10 mouse cellular contexts compared by ENCODE assay signal in the genomic region with DNA sequence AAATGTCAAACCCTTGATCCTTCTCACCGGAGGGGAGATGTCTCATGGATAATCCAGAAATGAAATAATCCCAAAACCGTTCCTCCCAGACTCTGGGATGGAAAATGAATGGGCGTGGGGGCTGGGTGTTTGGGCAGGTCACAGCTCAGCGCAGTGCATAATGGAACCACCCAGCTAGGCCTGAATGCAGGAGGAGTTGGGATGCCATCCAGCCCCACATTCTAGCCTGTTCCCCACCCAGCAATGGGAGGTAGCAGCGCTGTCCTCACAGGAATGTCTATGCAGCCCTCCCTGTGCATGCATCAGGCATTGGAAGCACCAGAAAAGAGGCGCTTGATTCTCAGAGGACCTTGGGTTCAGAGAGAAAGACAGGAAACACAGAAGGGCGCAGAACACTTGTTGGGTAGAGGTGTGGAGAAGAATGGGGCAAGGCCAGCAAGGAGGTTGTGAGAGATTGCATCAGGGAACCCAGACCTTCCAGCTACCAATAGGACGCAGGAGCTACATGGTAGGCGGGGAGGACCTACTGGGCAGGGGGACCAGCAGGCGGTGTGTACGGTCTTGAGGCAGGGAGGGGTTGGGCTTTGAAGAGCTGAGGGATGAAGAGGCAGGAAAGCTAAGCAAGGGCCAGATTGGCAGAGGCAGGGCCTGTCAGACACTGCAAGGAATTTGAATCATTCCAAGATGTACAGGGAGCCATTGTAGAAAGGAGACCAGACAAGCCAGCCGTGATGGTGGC. TPM values are rescaled to one million over a fixed set of nuclear protein-coding genes. Genes with fewer than 3 reads are reported as not detected.
A peak's percentile ranks its signal among the peaks of the same experiment; 100 is the strongest.
DNase-seq lines count a peak whose midpoint lies in the region; ATAC-seq lines count a peak whose summit lies in the region.
"Had no signal": no experiment of that assay in that cellular context is flagged by ENCODE, and none has a peak within 500 bp of the region (broad histone marks: within the 10 kb centered on the region; RNA-seq: fewer than 3 reads in every experiment).

No protein-coding gene starts in this region.

- peak overlapping the region; percentile 69 for H3K27ac ChIP-seq in hindbrain, embryonic 13.5 days
- H3K27ac ChIP-seq in hindbrain, embryonic 12.5 days, result no peak overlapping the region
- H3K27ac ChIP-seq in neural tube, embryonic 13.5 days (replicated peaks), result 0 out of 2 replicates have a peak overlapping the region, but pooled peaks have one; percentile 4
- no peak overlapping the region for H3K27ac ChIP-seq in forebrain, embryonic 16.5 days (ENCODE audit: low read length)
- H3K27ac ChIP-seq in stomach, embryonic 15.5 days, result peak overlapping the region; percentile 12; the same call in 1 of the 2 replicates

- H3K36me3 ChIP-seq in hindbrain, embryonic 13.5 days, result peaks cover 73% of the 10 kb centered on the region
- H3K36me3 ChIP-seq in hindbrain, embryonic 12.5 days, result peaks cover 70% of the 10 kb centered on the region
- H3K36me3 ChIP-seq in neural tube, embryonic 13.5 days, result peaks cover 79% of the 10 kb centered on the region
- H3K36me3 ChIP-seq in forebrain, embryonic 16.5 days (ENCODE audit: control insufficient read depth, insufficient read depth), result peaks cover 20% of the 10 kb centered on the region; the same call in 1 of the 2 replicates
- peaks cover 40% of the 10 kb centered on the region for H3K36me3 ChIP-seq in stomach, embryonic 15.5 days

- peaks cover 50% of the 10 kb centered on the region for H3K4me1 ChIP-seq in hindbrain, embryonic 13.5 days (replicated peaks)
- H3K4me1 ChIP-seq in hindbrain, embryonic 12.5 days, result peaks cover 22% of the 10 kb centered on the region
- peaks cover 55% of the 10 kb centered on the region for H3K4me1 ChIP-seq in neural tube, embryonic 13.5 days (replicated peaks)
- peaks cover 25% of the 10 kb centered on the region for H3K4me1 ChIP-seq in forebrain, embryonic 16.5 days (replicated peaks; ENCODE audit: control insufficient read depth, insufficient read depth, low read length)
- H3K4me1 ChIP-seq in stomach, embryonic 15.5 days, result peaks cover 8% of the 10 kb centered on the region

- DNase-seq in neural tube, embryonic 10.5 days (ENCODE audit: extremely low spot score, low spot score), result no peak
- DNase-seq: kidney, adult 2 months had no signal

- ATAC-seq in hindbrain, embryonic 13.5 days (ENCODE audit: low FRiP score), result 0 out of 2 replicates have a peak, but pooled peaks have one; percentile 32
- no peak for ATAC-seq in hindbrain, embryonic 12.5 days (ENCODE audit: low FRiP score)
- ATAC-seq in neural tube, embryonic 13.5 days (ENCODE audit: low read depth), result no peak
- ATAC-seq in forebrain, embryonic 16.5 days, result peak; percentile 35
- no peak for ATAC-seq in stomach, embryonic 15.5 days (ENCODE audit: insufficient read depth, low FRiP score, low read depth)
- ATAC-seq in erythroid progenitor cell, adult 5-6 weeks (replicated peaks; ENCODE audit: low FRiP score, poor library complexity, severe bottlenecking), result no peak

- peak overlapping the region; percentile 13; the same call in 1 of the 2 replicates for H3K9ac ChIP-seq in hindbrain, embryonic 13.5 days
- no peak overlapping the region for H3K9ac ChIP-seq in hindbrain, embryonic 12.5 days
- no peak overlapping the region for H3K9ac ChIP-seq in neural tube, embryonic 13.5 days
- H3K9ac ChIP-seq in forebrain, embryonic 16.5 days (replicated peaks; ENCODE audit: low read depth, low read length), result no peak overlapping the region
- H3K9ac ChIP-seq in stomach, embryonic 15.5 days, result no peak overlapping the region

- 82% methylated on average over 12 of the region's 12 CpGs for WGBS in hindbrain, embryonic 13.5 days
- 85% methylated on average over 12 of the region's 12 CpGs for WGBS in hindbrain, embryonic 12.5 days
- 82% methylated on average over 12 of the region's 12 CpGs for WGBS in neural tube, embryonic 13.5 days
- WGBS in forebrain, embryonic 16.5 days, result 67% methylated on average over 12 of the region's 12 CpGs
- WGBS in stomach, embryonic 15.5 days, result 75% methylated on average over 12 of the region's 12 CpGs

- no peaks in the 10 kb centered on the region for H3K9me3 ChIP-seq in hindbrain, embryonic 13.5 days
- no peaks in the 10 kb centered on the region for H3K9me3 ChIP-seq in hindbrain, embryonic 12.5 days (replicated peaks)
- H3K9me3 ChIP-seq in neural tube, embryonic 13.5 days, result no peaks in the 10 kb centered on the region
- H3K9me3 ChIP-seq in forebrain, embryonic 16.5 days (ENCODE audit: control insufficient read depth, low read length), result no peaks in the 10 kb centered on the region
- no peaks in the 10 kb centered on the region for H3K9me3 ChIP-seq in stomach, embryonic 15.5 days

- H3K4me3 ChIP-seq in hindbrain, embryonic 13.5 days, result no peak overlapping the region
- H3K4me3 ChIP-seq in hindbrain, embryonic 12.5 days, result no peak overlapping the region
- no peak overlapping the region for H3K4me3 ChIP-seq in neural tube, embryonic 13.5 days
- no peak overlapping the region for H3K4me3 ChIP-seq in forebrain, embryonic 16.5 days (replicated peaks; ENCODE audit: low read length)
- no peak overlapping the region for H3K4me3 ChIP-seq in stomach, embryonic 15.5 days (replicated peaks)
- H3K4me3 ChIP-seq: erythroblast, embryonic 14.5 days; heart, adult 2 months had no signal

- H3K4me2 ChIP-seq in hindbrain, embryonic 13.5 days, result no peak overlapping the region
- no peak overlapping the region for H3K4me2 ChIP-seq in hindbrain, embryonic 12.5 days (replicated peaks)
- H3K4me2 ChIP-seq in neural tube, embryonic 13.5 days, result no peak overlapping the region
- H3K4me2 ChIP-seq in forebrain, embryonic 16.5 days (ENCODE audit: low read length), result no peak overlapping the region
- no peak overlapping the region for H3K4me2 ChIP-seq in stomach, embryonic 15.5 days

- H3K27me3 ChIP-seq in hindbrain, embryonic 13.5 days, result no peaks in the 10 kb centered on the region
- no peaks in the 10 kb centered on the region for H3K27me3 ChIP-seq in hindbrain, embryonic 12.5 days
- H3K27me3 ChIP-seq in neural tube, embryonic 13.5 days, result no peaks in the 10 kb centered on the region
- H3K27me3 ChIP-seq in forebrain, embryonic 16.5 days (replicated peaks; ENCODE audit: control insufficient read depth, insufficient read depth, low read length), result no peaks in the 10 kb centered on the region
- no peaks in the 10 kb centered on the region for H3K27me3 ChIP-seq in stomach, embryonic 15.5 days (replicated peaks)

RNA-seq across cellular contexts. Expression of a gene that starts 57.5 kb away (rescaled TPM):
- polyA plus RNA-seq in hindbrain, embryonic 13.5 days (2015; fragmentation: Nextera tagmentation; extraction: Ambion mirVana), result 11.0 and 12.5 TPM in 2 replicates
- polyA plus RNA-seq in hindbrain, embryonic 12.5 days (2016; fragmentation: Nextera tagmentation; extraction: Ambion mirVana), result 12.8 and 15.3 TPM in 2 replicates
- polyA plus RNA-seq in neural tube, embryonic 13.5 days (2015; fragmentation: Nextera tagmentation; extraction: Ambion mirVana), result 9.4 and 9.9 TPM in 2 replicates
- 13.0 and 13.7 TPM in 2 replicates for polyA plus RNA-seq in forebrain, embryonic 16.5 days (2015; fragmentation: Nextera tagmentation; extraction: Ambion mirVana)
- polyA plus RNA-seq in stomach, embryonic 15.5 days (2015; fragmentation: Nextera tagmentation; extraction: Ambion mirVana), result 8.2 and 9.3 TPM in 2 replicates
- 2.9 TPM in 2 replicates for total RNA-seq in erythroid progenitor cell, adult 5-6 weeks (2015; ENCODE audit: low replicate concordance)
- 0.26 TPM in 1 of 2 replicates, not detected in the other for total RNA-seq in erythroid progenitor cell, adult 5-6 weeks (2017; ENCODE audit: low replicate concordance)

Comparison
In these comparisons a context has a peak if more than half of its experiments do, and no peak if none do; other contexts are left out.
1. ATAC-seq: peak in hindbrain, embryonic 13.5 days (single experiment) and forebrain, embryonic 16.5 days (single experiment); none in hindbrain, embryonic 12.5 days (single experiment), neural tube, embryonic 13.5 days (single experiment), stomach, embryonic 15.5 days (single experiment) and erythroid progenitor cell, adult 5-6 weeks (single experiment).
2. H3K27ac ChIP-seq: peak in hindbrain, embryonic 13.5 days (single experiment), neural tube, embryonic 13.5 days (single experiment) and stomach, embryonic 15.5 days (single experiment); none in hindbrain, embryonic 12.5 days (single experiment) and forebrain, embryonic 16.5 days (single experiment).